ENCODE assay signal across 8 mouse cellular contexts in the genomic region with DNA sequence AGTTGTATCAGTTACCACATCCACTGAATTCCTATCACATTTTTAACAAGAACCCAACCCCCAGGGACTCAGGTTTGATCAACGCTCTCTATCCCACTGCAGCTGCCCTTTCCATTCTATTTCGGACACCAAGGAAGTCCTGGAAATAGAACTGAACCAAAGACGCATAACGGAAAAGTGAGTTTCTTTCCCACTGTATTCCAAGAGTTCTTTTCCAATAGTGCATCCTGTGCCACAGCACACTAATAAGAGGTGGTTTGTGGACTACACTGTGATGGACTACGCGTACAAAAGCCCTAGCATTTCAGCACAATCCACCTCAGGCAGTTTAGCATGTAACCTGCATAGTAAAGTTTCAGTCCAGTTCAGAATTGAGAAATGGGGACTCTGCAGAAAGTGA. TPM values are rescaled to one million over a fixed set of nuclear protein-coding genes. Genes with fewer than 3 reads are reported as not detected.
DNase-seq lines count a peak whose midpoint lies in the region; ATAC-seq lines count a peak whose summit lies in the region.

No protein-coding gene starts in this region.

- no peak for ATAC-seq in lung, embryonic 16.5 days (ENCODE audit: low read depth)
- no peak for ATAC-seq in intestine, embryonic 16.5 days
- no peak for ATAC-seq in midbrain, embryonic 16.5 days

- H3K9ac ChIP-seq in lung, embryonic 16.5 days (ENCODE audit: low read length), result peak overlapping the region; percentile 81
- peak overlapping the region; percentile 99 for H3K9ac ChIP-seq in intestine, embryonic 16.5 days (ENCODE audit: low read depth, low read length)
- peak overlapping the region; percentile 99 for H3K9ac ChIP-seq in midbrain, embryonic 16.5 days (ENCODE audit: low read depth, low read length)

- 31% methylated on average over 6 of the region's 6 CpGs for WGBS in lung, embryonic 16.5 days
- WGBS in forebrain, embryonic 10.5 days, result 72% methylated on average over 6 of the region's 6 CpGs
- 42% methylated on average over 6 of the region's 6 CpGs for WGBS in intestine, embryonic 16.5 days
- WGBS in midbrain, embryonic 16.5 days, result 58% methylated on average over 6 of the region's 6 CpGs

- peak overlapping the region; percentile 80 for H3K4me2 ChIP-seq in lung, embryonic 16.5 days (ENCODE audit: low read depth, low read length)
- peak overlapping the region; percentile 72 for H3K4me2 ChIP-seq in intestine, embryonic 16.5 days (ENCODE audit: low read depth, low read length)
- peak overlapping the region; percentile 73 for H3K4me2 ChIP-seq in midbrain, embryonic 16.5 days (ENCODE audit: low read length)

- H3K36me3 ChIP-seq in lung, embryonic 16.5 days (ENCODE audit: control insufficient read depth, insufficient read depth, low read length), result no peaks in the 10 kb centered on the region
- no peaks in the 10 kb centered on the region for H3K36me3 ChIP-seq in forebrain, embryonic 10.5 days (replicated peaks)
- no peaks in the 10 kb centered on the region for H3K36me3 ChIP-seq in intestine, embryonic 16.5 days (ENCODE audit: control insufficient read depth, insufficient read depth, low read length)
- no peaks in the 10 kb centered on the region for H3K36me3 ChIP-seq in midbrain, embryonic 16.5 days (ENCODE audit: control insufficient read depth, insufficient read depth, low read length)

- H3K9me3 ChIP-seq in lung, embryonic 16.5 days (ENCODE audit: control insufficient read depth, low read length), result no peaks in the 10 kb centered on the region
- H3K9me3 ChIP-seq in forebrain, embryonic 10.5 days, result no peaks in the 10 kb centered on the region
- H3K9me3 ChIP-seq in intestine, embryonic 16.5 days (ENCODE audit: control insufficient read depth, low read length), result no peaks in the 10 kb centered on the region
- no peaks in the 10 kb centered on the region for H3K9me3 ChIP-seq in midbrain, embryonic 16.5 days (replicated peaks; ENCODE audit: control insufficient read depth, low read length, poor library complexity, severe bottlenecking)

- H3K4me1 ChIP-seq in lung, embryonic 16.5 days (replicated peaks; ENCODE audit: control insufficient read depth, insufficient read depth, low read length), result peaks cover 5% of the 10 kb centered on the region
- peaks cover 10% of the 10 kb centered on the region for H3K4me1 ChIP-seq in forebrain, embryonic 10.5 days
- H3K4me1 ChIP-seq in intestine, embryonic 16.5 days (ENCODE audit: control insufficient read depth, insufficient read depth, low read length), result 0 out of 2 replicates have a peak, but pooled peaks cover 2% of the 10 kb centered on the region
- peaks cover 11% of the 10 kb centered on the region for H3K4me1 ChIP-seq in midbrain, embryonic 16.5 days (ENCODE audit: control insufficient read depth, insufficient read depth, low read length)

- H3K27ac ChIP-seq in lung, embryonic 16.5 days (ENCODE audit: low read length), result peak overlapping the region; percentile 96
- peak overlapping the region; percentile 100 for H3K27ac ChIP-seq in forebrain, embryonic 10.5 days
- H3K27ac ChIP-seq in intestine, embryonic 16.5 days (ENCODE audit: low read length), result peak overlapping the region; percentile 99
- H3K27ac ChIP-seq in midbrain, embryonic 16.5 days (ENCODE audit: low read length), result peak overlapping the region; percentile 99

- intact Hi-C loops in left cerebral cortex, postnatal 4 days (cut with DNase I), result no loop called here

- no peak for DNase-seq in lung, adult 18-20 months
- DNase-seq in forebrain, embryonic 10.5 days (ENCODE audit: extremely low spot score, low spot score), result no peak
- DNase-seq in ovary, adult 18-20 months (ENCODE audit: low spot score), result no peak
- DNase-seq in thymus, adult 18-20 months, result no peak
- DNase-seq in left cerebral cortex, postnatal 4 days, result no peak

- H3K27me3 ChIP-seq in lung, embryonic 16.5 days (ENCODE audit: control insufficient read depth, insufficient read depth, low read depth, low read length), result no peaks in the 10 kb centered on the region
- H3K27me3 ChIP-seq in forebrain, embryonic 10.5 days (ENCODE audit: poor library complexity, severe bottlenecking), result no peaks in the 10 kb centered on the region
- H3K27me3 ChIP-seq in intestine, embryonic 16.5 days (replicated peaks; ENCODE audit: control insufficient read depth, insufficient read depth, low read length), result no peaks in the 10 kb centered on the region
- no peaks in the 10 kb centered on the region for H3K27me3 ChIP-seq in midbrain, embryonic 16.5 days (ENCODE audit: control insufficient read depth, insufficient read depth, low read depth, low read length)

- H3K4me3 ChIP-seq in lung, embryonic 16.5 days (ENCODE audit: low read length), result peak overlapping the region; percentile 64
- H3K4me3 ChIP-seq in forebrain, embryonic 10.5 days, result peak overlapping the region; percentile 85
- H3K4me3 ChIP-seq in intestine, embryonic 16.5 days (ENCODE audit: low read length), result peak overlapping the region; percentile 81
- H3K4me3 ChIP-seq in midbrain, embryonic 16.5 days (ENCODE audit: low read depth, low read length), result peak overlapping the region; percentile 90

RNA-seq across cellular contexts. Expression of a gene that starts 1.2 kb away (rescaled TPM):
- 12.5 and 13.2 TPM in 2 replicates for polyA plus RNA-seq in lung, embryonic 16.5 days (2015; fragmentation: Nextera tagmentation; extraction: Ambion mirVana)
- polyA plus RNA-seq in forebrain, embryonic 10.5 days (2016; fragmentation: Nextera tagmentation; extraction: Ambion mirVana), result 11.0 and 11.5 TPM in 2 replicates
- polyA plus RNA-seq in intestine, embryonic 16.5 days (2015; fragmentation: Nextera tagmentation; extraction: Ambion mirVana), result 10.2 and 10.4 TPM in 2 replicates
- 8.2 and 9.1 TPM in 2 replicates for polyA plus RNA-seq in midbrain, embryonic 16.5 days (2015; fragmentation: Nextera tagmentation; extraction: Ambion mirVana)
- 10 to 100 TPM; 50.5 to 66.8 TPM for total RNA-seq in left cerebral cortex, postnatal 4 days (2021)
